Mouse (Mus musculus) thymus, adult 2 months (tissue): ENCODE data around the gene Pum1.

ENCODE experiments used
- CTCF ChIP-seq: fragments of 200-500 bp; IDR thresholded peaks from 2 replicates; pipeline ENCODE4 v1.5.1; 2012; ENCODE audit warnings: mild to moderate bottlenecking, control low read depth, low read length, moderate library complexity, borderline replicate concordance; ENCODE audit not compliant: control insufficient read depth, poor library complexity, insufficient read depth; ENCODE audit errors: extremely low read depth
- POLR2A ChIP-seq: fragments of 200-500 bp; IDR thresholded peaks from 2 replicates; pipeline ENCODE4 v1.6.1; 2012; ENCODE audit warnings: mild to moderate bottlenecking, low read length, control low read depth, moderate library complexity; ENCODE audit not compliant: control insufficient read depth, poor library complexity, insufficient read depth; ENCODE audit errors: extremely low read depth

GRCm38 (mm10) chr4:130672161-130672560, 9.0 kb downstream of the Pum1 start:
- TF ChIP-seq POLR2A (no peak), CTCF (no peak)
